Mouse (Mus musculus) embryonic facial prominence, embryonic 15.5 days (tissue): ENCODE data around the gene Art2b. TPM values are rescaled to one million over a fixed set of nuclear protein-coding genes. Genes with fewer than 3 reads are reported as not detected.
A peak's percentile ranks its signal among the peaks of the same experiment; 100 is the strongest.

Source experiments
- ATAC-seq: fragments of 200-750 bp; cut with Nextera tagmentation; 2 replicates; pipeline ENCODE4 v1.8.0; 2017; ENCODE audit warnings: low read depth, moderate TSS enrichment; ENCODE audit not compliant: insufficient number of reproducible peaks, low FRiP score, low TSS enrichment
- H3K27ac ChIP-seq: fragments of 300-500 bp; sonication (generic); replicated peaks from 2 replicates; pipeline ENCODE4 v1.5.1; 2015; ENCODE audit warnings: mild to moderate bottlenecking, inconsistent platforms
- H3K27me3 ChIP-seq: fragments of 300-500 bp; sonication (generic); 2 replicates; pipeline ENCODE4 v1.6.1; 2015; ENCODE audit warnings: inconsistent platforms
- H3K36me3 ChIP-seq: fragments of 300-500 bp; sonication (generic); 2 replicates; pipeline ENCODE4 v1.6.1; 2015; ENCODE audit warnings: mild to moderate bottlenecking, inconsistent platforms
- H3K4me1 ChIP-seq: fragments of 300-500 bp; sonication (generic); 2 replicates; pipeline ENCODE4 v1.6.1; 2015; ENCODE audit warnings: inconsistent platforms
- H3K4me2 ChIP-seq: fragments of 300-500 bp; sonication (generic); replicated peaks from 2 replicates; pipeline ENCODE4 v1.6.1; 2015; ENCODE audit warnings: mild to moderate bottlenecking, inconsistent platforms
- H3K4me3 ChIP-seq: fragments of 300-500 bp; sonication (generic); replicated peaks from 2 replicates; pipeline ENCODE4 v1.5.1; 2015; ENCODE audit warnings: mild to moderate bottlenecking, inconsistent platforms
- H3K9ac ChIP-seq: fragments of 300-500 bp; sonication (generic); 2 replicates; pipeline ENCODE4 v1.6.1; 2015; ENCODE audit warnings: inconsistent platforms
- H3K9me3 ChIP-seq: fragments of 300-500 bp; sonication (generic); replicated peaks from 2 replicates; pipeline ENCODE4 v1.6.1; 2016; ENCODE audit warnings: inconsistent platforms
- WGBS: fragments of 180-500 bp; shearing (Covaris S2); methylation state at CpG from one replicate; pipeline ENCODE4 v1.1.7; 2015; 5-methylcytosine and 5-hydroxymethylcytosine counted together
- polyA plus RNA-seq: library from polyadenylated mRNA; unstranded; fragments of >200 nt; fragmentation: Nextera tagmentation; extraction: Ambion mirVana; gene quantifications from 2 replicates; pipeline ENCODE4 v1.2.1, GENCODE M21; 2015

Art2b gene
- polyA plus RNA-seq, 1 experiment from 2014 or later, result not detected

DNA sequence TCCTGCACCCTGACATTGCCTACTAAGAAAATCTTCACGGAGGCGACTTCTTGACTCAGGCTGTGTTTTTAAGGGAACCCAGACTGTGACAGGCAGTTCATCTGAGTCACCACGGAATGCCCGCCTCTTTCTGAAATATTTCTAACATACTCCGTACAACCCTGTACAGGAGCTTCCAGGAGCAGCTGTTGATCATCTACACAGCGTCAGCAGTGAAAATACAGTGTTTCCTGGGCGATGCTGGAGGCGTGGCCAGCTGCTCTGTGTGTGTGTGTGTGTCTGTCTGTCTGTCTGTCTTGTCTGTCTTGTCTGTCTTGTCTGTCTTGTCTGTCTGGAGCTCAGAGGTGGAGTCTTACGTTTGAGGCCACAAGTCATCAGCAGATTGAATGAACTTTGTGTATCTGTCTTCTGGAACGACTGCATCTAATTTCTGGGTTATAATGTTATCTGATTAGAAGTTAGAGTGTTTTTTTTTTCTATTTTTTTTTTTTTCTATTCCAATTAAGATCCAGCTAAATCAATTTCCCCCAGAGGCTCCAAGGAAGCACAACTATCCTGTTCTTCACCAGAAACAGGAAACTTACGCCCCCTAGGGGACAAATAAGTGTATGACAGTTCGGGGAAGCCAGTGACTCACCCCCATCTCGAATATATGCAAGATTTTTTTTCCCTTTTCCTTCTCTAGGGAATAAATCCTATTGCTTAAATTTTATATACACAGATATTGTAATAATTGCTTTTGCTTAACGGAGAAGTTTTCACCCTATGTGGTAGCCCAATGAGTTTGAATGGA is 47.1 kb downstream of the Art2b start:
- Histone ChIP-seq H3K4me3 (no peak overlapping the region), H3K4me1 (0 out of 2 replicates have a peak, but pooled peaks cover 3% of the 10 kb centered on the region), H3K9me3 (no peaks in the 10 kb centered on the region), H3K36me3 (no peaks in the 10 kb centered on the region), H3K27me3 (no peaks in the 10 kb centered on the region), H3K4me2 (no peak overlapping the region), H3K9ac (no peak overlapping the region), H3K27ac (no peak overlapping the region)
- ATAC-seq, result peak; percentile 15; the same call in 1 of the 2 replicates
- WGBS, result 38% methylated on average over 14 of the region's 14 CpGs

DNA sequence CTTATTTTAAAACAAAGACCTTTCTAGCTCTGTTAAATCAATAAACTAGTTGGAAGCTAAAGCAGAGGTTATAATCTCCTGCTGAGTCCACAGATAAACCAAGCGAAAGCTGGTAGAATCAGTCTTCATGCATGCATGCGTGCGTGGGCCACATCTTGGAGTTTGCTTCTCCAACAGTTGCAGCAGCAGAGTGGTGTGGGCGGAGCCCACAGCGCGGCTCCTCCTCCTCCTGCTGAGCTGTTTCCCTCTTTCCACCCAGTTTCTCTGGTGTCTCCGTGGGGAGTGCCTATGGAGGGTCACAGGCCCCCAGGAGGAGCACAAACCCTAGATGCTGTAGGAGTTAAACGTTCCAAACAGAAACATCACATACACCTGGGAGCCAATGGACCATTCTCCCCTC is 47.9 kb downstream of the Art2b start:
- Histone ChIP-seq H3K4me2 (no peak overlapping the region), H3K9me3 (no peaks in the 10 kb centered on the region), H3K9ac (no peak overlapping the region), H3K36me3 (no peaks in the 10 kb centered on the region), H3K4me3 (no peak overlapping the region), H3K27ac (no peak overlapping the region), H3K4me1 (0 out of 2 replicates have a peak, but pooled peaks cover 3% of the 10 kb centered on the region), H3K27me3 (no peaks in the 10 kb centered on the region)
- ATAC-seq, result no peak
- 55% methylated on average over 8 of the region's 8 CpGs for WGBS

DNA sequence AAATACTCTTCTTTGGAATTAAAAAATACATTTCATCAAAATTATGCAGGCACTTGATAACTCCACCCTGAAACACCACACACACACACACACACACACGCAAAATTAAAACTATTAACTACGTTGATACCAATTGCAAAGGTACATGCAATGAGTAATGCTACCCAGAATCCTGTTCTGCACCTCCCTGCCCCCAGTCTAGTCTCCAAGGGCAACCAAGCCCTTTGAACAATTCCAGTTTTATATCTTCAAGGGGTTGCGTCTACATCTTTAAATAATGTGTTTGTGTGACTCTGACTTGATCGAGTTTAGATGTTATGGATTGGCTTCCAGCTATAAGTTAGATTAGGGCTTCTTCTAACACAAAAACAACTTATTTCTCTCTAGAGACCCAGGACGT is 49.9 kb downstream of the Art2b start:
- 65% methylated on average over 5 of the region's 5 CpGs for WGBS
- H3K36me3 ChIP-seq, result no peaks in the 10 kb centered on the region
- no peaks in the 10 kb centered on the region for H3K9me3 ChIP-seq
- H3K4me1 ChIP-seq, result 0 out of 2 replicates have a peak, but pooled peaks cover 3% of the 10 kb centered on the region
- H3K4me2 ChIP-seq, result no peak overlapping the region
- no peak overlapping the region for H3K4me3 ChIP-seq
- no peak overlapping the region for H3K27ac ChIP-seq
- no peak for ATAC-seq
- no peak overlapping the region for H3K9ac ChIP-seq
- H3K27me3 ChIP-seq, result no peaks in the 10 kb centered on the region

DNA sequence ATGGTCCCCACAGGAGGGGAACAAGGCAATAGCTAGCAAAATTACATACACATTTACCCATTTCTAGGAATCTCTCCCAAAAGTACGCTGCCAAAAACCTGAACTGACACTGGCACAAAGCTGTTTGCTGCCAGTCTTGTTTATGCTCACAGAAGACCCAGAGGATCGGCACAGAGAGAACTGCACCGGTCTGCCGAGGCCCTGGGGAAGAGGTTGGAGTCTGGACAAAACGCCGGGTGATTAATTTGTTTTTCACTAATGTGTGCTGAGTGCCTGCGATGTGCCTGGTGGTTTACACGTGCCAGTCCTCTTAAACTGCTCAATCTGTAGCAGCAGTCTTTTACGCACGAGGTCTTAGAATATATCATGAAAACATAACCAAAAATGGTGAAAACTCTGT is 50.3 kb downstream of the Art2b start:
- no peak for ATAC-seq
- H3K27me3 ChIP-seq, result no peaks in the 10 kb centered on the region
- 71% methylated on average over 10 of the region's 10 CpGs for WGBS
- no peaks in the 10 kb centered on the region for H3K9me3 ChIP-seq
- no peak overlapping the region for H3K9ac ChIP-seq
- 0 out of 2 replicates have a peak, but pooled peaks cover 3% of the 10 kb centered on the region for H3K4me1 ChIP-seq
- H3K27ac ChIP-seq, result no peak overlapping the region
- H3K36me3 ChIP-seq, result no peaks in the 10 kb centered on the region
- no peak overlapping the region for H3K4me2 ChIP-seq
- H3K4me3 ChIP-seq, result no peak overlapping the region

DNA sequence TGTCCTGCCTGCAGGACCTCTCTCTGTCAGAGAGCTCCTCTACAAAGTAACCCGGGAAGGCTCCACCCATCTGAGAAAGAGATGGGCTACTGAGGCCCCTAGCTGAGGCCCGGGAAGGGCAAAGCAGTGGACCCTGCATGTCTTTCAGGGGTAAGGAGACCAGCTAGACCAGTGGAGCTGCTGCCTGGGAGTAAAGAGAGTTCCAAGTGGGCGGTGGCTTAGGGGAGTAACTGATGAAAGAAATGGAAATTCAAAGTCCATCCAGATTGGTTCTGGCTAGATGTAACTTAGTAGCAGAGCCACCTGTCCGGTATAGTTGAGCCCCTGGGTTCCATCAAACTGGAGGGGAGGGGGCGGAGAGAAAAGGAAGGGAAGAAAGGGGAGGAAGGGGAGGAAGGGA is 51.0 kb downstream of the Art2b start:
- Histone ChIP-seq H3K4me2 (no peak overlapping the region), H3K9me3 (no peaks in the 10 kb centered on the region), H3K9ac (no peak overlapping the region), H3K36me3 (no peaks in the 10 kb centered on the region), H3K27me3 (no peaks in the 10 kb centered on the region), H3K27ac (no peak overlapping the region), H3K4me1 (0 out of 2 replicates have a peak, but pooled peaks cover 3% of the 10 kb centered on the region), H3K4me3 (no peak overlapping the region)
- 26% methylated on average over 5 of the region's 5 CpGs for WGBS
- ATAC-seq, result no peak

Other genes starting within 250 kb of the Art2b start
- 82.5 and 82.8 TPM in 2 replicates for gene Arap1, start 237.5 kb downstream of the Art2b start, polyA plus RNA-seq
- 3.4 and 9.6 TPM in 2 replicates for gene Gm45837, start 174.7 kb downstream of the Art2b start, polyA plus RNA-seq
- 10.0 and 12.5 TPM in 2 replicates for gene Pde2a, start 163.9 kb downstream of the Art2b start, polyA plus RNA-seq
- 45.1 and 50.1 TPM in 2 replicates for gene Clpb, start 78.0 kb upstream of the Art2b start, polyA plus RNA-seq
- gene Phox2a, start 232.7 kb upstream of the Art2b start, polyA plus RNA-seq, result 0.34 and 0.45 TPM in 2 replicates